Mouse (Mus musculus) MN1 (cell line): Measurements from ENCODE around the gene Klk1b16.
"Not testable (repeated sequence)": the region's sequence is repeated elsewhere in the genome, so short reads cannot be mapped to it uniquely, and the experiment has no call there.

ENCODE experiments used
- DNase-seq: peaks from one replicate; pipeline ENCODE4 v3.0.0-alpha.2; 2016; ENCODE audit warnings: low spot score

Gene Klk1b16

DNA sequence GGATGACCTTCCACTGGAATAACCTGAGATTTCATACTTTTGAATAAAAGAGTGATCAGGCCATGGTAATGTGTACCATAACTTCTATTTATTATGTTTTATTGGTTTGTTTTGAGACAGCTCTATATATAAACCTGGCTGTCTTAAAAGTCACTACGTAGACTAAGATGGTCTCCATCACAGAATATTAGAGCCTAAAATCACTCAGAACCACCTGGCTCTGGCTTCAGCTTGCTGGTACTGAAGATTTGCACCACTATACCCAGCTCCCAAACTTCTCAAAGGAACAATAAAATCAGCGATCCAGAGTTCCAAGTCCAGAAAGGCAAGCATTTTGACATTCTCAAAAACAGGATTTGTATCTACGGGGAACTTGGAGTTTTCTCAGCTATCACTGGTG is at the start of gene Klk1b16:
Gene Klk1b16, plus strand, starts transcription at position 301 of the 400 bp plus-strand sequence.
- no peak for DNase-seq

DNA sequence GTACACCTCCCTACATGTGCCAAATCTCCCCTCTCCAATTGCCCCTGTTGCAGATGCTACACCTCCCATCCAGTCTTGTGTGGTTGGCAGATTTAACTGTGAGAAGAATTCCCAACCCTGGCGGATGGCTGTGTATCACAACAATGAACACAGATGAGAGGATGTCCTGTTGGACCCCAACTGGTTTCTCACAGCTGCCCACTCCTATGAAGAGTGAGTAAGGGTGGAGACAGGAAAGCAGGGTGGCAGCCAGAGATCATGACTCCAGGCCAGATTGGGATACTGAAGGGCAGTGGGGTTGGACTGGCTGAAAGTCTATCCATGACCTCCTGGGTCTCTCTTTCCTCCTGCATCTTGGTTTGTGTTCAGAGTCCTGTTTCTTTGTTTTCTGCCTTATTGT is 40.5 kb upstream of the Klk1b16 start:
- no peak for DNase-seq

DNA sequence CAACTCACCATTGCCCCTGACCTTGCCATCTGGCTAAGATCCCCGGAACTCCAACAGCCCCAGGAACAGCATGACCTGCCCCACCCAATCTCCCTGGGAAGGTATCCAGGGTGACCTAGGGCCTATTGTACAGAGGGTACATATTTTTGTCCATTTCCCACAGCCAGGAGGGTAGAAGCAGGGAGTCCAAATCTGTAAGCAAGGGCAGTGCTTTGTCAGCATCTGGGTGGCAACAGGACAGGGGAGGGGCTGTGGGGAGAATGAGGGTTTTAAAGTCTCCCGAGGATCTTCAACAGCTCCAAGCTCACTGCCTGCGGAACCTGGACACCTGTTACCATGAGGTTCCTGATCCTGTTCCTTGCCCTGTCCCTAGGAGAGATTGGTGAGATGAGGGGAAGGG is 34.5 kb upstream of the Klk1b16 start, which contains the start of gene Klk1b21:
Gene Klk1b21, plus strand, starts transcription at position 301 of the 400 bp plus-strand sequence.
- not testable (repeated sequence) for DNase-seq

- DNase-seq: no peak
These were observed 24.2 kb upstream of the Klk1b16 start, which contains the start of gene Klk1b22 for GRCm38 (mm10) chr7:44112373-44112772. Gene Klk1b22, plus strand, starts transcription at chr7:44112673.

- no peak for DNase-seq
These were observed 13.1 kb upstream of the Klk1b16 start for GRCm38 (mm10) chr7:44123445-44123844.

DNA sequence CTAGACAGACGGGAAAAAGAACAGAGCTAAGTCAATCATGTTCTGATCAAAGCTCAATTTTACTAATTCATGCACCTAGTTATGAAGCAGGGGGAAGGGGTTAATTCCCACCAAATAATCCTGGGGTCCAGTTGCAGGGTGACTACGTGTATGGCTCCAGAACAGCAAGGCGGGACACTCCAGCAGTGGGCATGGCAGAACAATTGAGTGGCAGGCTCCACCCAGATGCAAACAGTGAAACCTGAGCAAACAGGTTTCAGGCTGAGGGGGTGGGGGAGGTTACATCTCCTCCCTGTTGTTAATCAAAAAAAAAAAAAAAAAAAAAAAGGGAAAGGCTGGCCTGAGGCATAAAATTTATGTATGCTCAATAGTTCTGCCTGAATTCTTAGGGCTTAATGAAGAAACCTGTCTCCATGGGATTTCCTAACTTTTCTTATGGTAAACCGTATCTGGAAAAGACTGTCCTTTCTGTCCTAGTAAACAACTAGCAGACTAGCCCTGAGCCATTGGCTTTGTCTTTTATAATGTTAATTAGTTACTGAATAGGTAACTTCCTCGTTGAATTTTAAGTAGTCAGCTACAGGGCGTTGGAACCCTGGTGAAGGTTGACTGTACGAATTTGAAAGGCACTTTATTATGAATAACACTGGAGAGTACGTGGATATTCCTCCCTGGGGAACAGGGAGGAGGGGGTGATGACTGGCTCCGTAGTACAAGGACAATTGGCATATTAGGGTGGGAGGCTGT is 42.9 kb downstream of the Klk1b16 start:
- no peak for DNase-seq

DNA sequence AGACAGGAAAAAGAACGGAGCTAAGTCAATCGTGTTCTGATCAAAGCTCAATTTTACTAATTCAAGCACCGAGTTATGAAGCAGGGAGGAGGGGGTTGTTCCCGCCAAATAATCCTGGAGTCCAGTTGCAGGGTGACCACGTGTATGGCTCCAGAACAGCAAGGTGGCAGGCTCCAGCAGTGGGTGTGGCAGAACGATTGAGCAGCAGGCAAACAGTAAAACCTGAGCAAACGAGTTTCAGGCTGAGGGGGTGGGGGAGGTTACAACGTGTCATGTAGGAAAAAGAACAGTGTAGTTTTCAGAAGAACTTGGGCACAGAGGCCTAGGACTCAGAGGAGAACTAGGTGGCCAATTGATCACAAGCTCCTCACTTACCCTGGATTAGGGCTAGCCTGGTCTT is 49.9 kb downstream of the Klk1b16 start:
- not testable (repeated sequence) for DNase-seq

- DNase-seq: not testable (repeated sequence)
These were observed 51.4 kb downstream of the Klk1b16 start, which contains the start of gene Klk1b24 for GRCm38 (mm10) chr7:44187936-44188335. Gene Klk1b24, plus strand, starts transcription at chr7:44188236.
